Mouse (Mus musculus) liver, adult 2 months (tissue): Measurements from ENCODE around the gene Fnip2. TPM values are rescaled to one million over a fixed set of nuclear protein-coding genes. Genes with fewer than 3 reads are reported as not detected.
A peak's percentile ranks its signal among the peaks of the same experiment; 100 is the strongest.

Experiments
- DNase-seq: peaks from one replicate; pipeline ENCODE4 v3.0.0-alpha.2; 2011; ENCODE audit warnings: low read depth, low spot score; ENCODE audit errors: extremely low read depth
- H3K27ac ChIP-seq: fragments of 200-500 bp; replicated peaks from 2 replicates; pipeline ENCODE4 v1.5.1; 2012; ENCODE audit warnings: low read depth, mild to moderate bottlenecking, control low read depth, inconsistent platforms, low read length; ENCODE audit not compliant: insufficient read depth
- H3K27me3 ChIP-seq: fragments of 200-500 bp; 2 replicates; pipeline ENCODE4 v1.6.1; 2012; ENCODE audit warnings: mild to moderate bottlenecking, moderate library complexity, low read length, inconsistent platforms; ENCODE audit not compliant: control insufficient read depth, insufficient read depth
- H3K36me3 ChIP-seq: fragments of 200-500 bp; 2 replicates; pipeline ENCODE4 v1.6.1; 2012; ENCODE audit warnings: low read length, inconsistent platforms; ENCODE audit not compliant: control insufficient read depth, insufficient read depth
- H3K4me1 ChIP-seq: fragments of 200-500 bp; 2 replicates; pipeline ENCODE4 v1.6.1; 2011; ENCODE audit warnings: low read length; ENCODE audit not compliant: control insufficient read depth, insufficient read depth
- H3K4me3 ChIP-seq: fragments of 200-500 bp; 2 replicates; pipeline ENCODE4 v1.5.1; 2011; ENCODE audit warnings: low read depth, mild to moderate bottlenecking, control low read depth, low read length, moderate library complexity; ENCODE audit not compliant: insufficient read depth
- H3K79me2 ChIP-seq: fragments of 200-500 bp; 2 replicates; pipeline ENCODE4 v1.6.1; 2012; ENCODE audit warnings: inconsistent platforms, mild to moderate bottlenecking, low read length, moderate library complexity; ENCODE audit not compliant: control insufficient read depth, insufficient read depth
- H3K9ac ChIP-seq: fragments of 200-500 bp; 2 replicates; pipeline ENCODE4 v1.6.1; 2012; ENCODE audit warnings: low read depth, mild to moderate bottlenecking, control low read depth, inconsistent platforms, low read length
- CTCF ChIP-seq: fragments of 200-500 bp; IDR thresholded peaks from 2 replicates; pipeline ENCODE4 v1.5.1; 2011; ENCODE audit warnings: low read depth, low read length, control low read depth
- POLR2A ChIP-seq: fragments of 200-500 bp; IDR thresholded peaks from 2 replicates; pipeline ENCODE4 v1.6.1; 2011; ENCODE audit warnings: low read length, control low read depth; ENCODE audit not compliant: insufficient read depth; ENCODE audit errors: extremely low read depth
- WGBS: fragments of 180-500 bp; shearing (Covaris S2); methylation state at CpG from one replicate; pipeline ENCODE4 v1.1.7; 2018; 5-methylcytosine and 5-hydroxymethylcytosine counted together
- polyA plus RNA-seq: library from polyadenylated mRNA; depleted of rRNA; stranded (reverse); fragments of >200 nt; gene quantifications from 2 replicates; pipeline ENCODE4 v1.2.3, GENCODE M21; 2012; rRNA removed
- total RNA-seq: library from RNA; depleted of rRNA; stranded (reverse); fragments of >200 nt; gene quantifications from 2 replicates; pipeline ENCODE4 v1.2.3, GENCODE M21; 2014; rRNA removed

Gene Fnip2
- total RNA-seq (43.3 and 46.7 TPM in 2 replicates), polyA plus RNA-seq (4.9 and 6.3 TPM in 2 replicates)

- whole genome bisulfite sequencing = under 1% methylated on average over 52 of the region's 55 CpGs
- H3K27me3 ChIP-seq = no peaks in the 10 kb centered on the region
- TF ChIP-seq CTCF (no peak), POLR2A (peak; percentile 84)
- H3K27ac ChIP-seq = peak within 1 kb of the TSS; percentile 85
- H3K9ac ChIP-seq = peak within 1 kb of the TSS; percentile 89
- H3K36me3 ChIP-seq = no peaks in the 10 kb centered on the region
- peak; percentile 93 for DNase-seq
- H3K4me1 ChIP-seq = peaks cover 14% of the 10 kb centered on the region
- peaks cover 20% of the 10 kb centered on the region for H3K79me2 ChIP-seq
- peak within 1 kb of the TSS; percentile 76 for H3K4me3 ChIP-seq
Measured at GRCm38 (mm10) chr3:79567703-79568362, at the start of gene Fnip2. Gene Fnip2 (minus strand): TSS chr3:79567796.

- Histone ChIP-seq H3K36me3 (peaks cover 65% of the 10 kb centered on the region), H3K4me3 (no peak overlapping the region), H3K9ac (no peak overlapping the region), H3K4me1 (no peaks in the 10 kb centered on the region), H3K27ac (no peak overlapping the region), H3K79me2 (no peaks in the 10 kb centered on the region), H3K27me3 (no peaks in the 10 kb centered on the region)
- no peak for TF ChIP-seq POLR2A
- no peak for TF ChIP-seq CTCF
- WGBS = 75% methylated on average over 2 of the region's 2 CpGs
- DNase-seq = no peak
Measured at GRCm38 (mm10) chr3:79609886-79610285, 42.3 kb upstream of the Fnip2 start.

GRCm38 (mm10) chr3:79595468-79595867 lies 27.9 kb upstream of the Fnip2 start:
- Histone ChIP-seq H3K27ac (no peak overlapping the region), H3K27me3 (no peaks in the 10 kb centered on the region), H3K4me3 (no peak overlapping the region), H3K4me1 (peaks cover 3% of the 10 kb centered on the region; the same call in 1 of the 2 replicates), H3K36me3 (peaks cover 47% of the 10 kb centered on the region), H3K79me2 (peaks cover 10% of the 10 kb centered on the region), H3K9ac (no peak overlapping the region)
- no peak for DNase-seq
- WGBS = 96% methylated on average over 7 of the region's 7 CpGs
- TF ChIP-seq POLR2A = no peak
- no peak for TF ChIP-seq CTCF

GRCm38 (mm10) chr3:79591793-79592471 lies 24.3 kb upstream of the Fnip2 start:
- TF ChIP-seq POLR2A = no peak
- TF ChIP-seq CTCF = no peak
- 1% methylated on average over 15 of the region's 15 CpGs for WGBS

GRCm38 (mm10) chr3:79590863-79591792 lies 23.5 kb upstream of the Fnip2 start, which contains the start of gene Ppid:
Gene Ppid (plus strand): TSS chr3:79591342.
- DNase-seq = peak; percentile 79
- H3K4me3 ChIP-seq = peak within 1 kb of the TSS; percentile 95
- 3% methylated on average over 63 of the region's 63 CpGs for WGBS
- peaks cover 19% of the 10 kb centered on the region for H3K36me3 ChIP-seq
- H3K27ac ChIP-seq = peak within 1 kb of the TSS; percentile 75
- peak within 1 kb of the TSS; percentile 92 for H3K9ac ChIP-seq
- no peaks in the 10 kb centered on the region for H3K27me3 ChIP-seq
- TF ChIP-seq POLR2A (peak; percentile 68), CTCF (no peak)
- H3K79me2 ChIP-seq = peaks cover 10% of the 10 kb centered on the region
- peaks cover 9% of the 10 kb centered on the region; the same call in 1 of the 2 replicates for H3K4me1 ChIP-seq

More at GRCm38 (mm10) chr3:79591793-79592471, 24.3 kb upstream of the Fnip2 start:
- H3K79me2 ChIP-seq = peaks cover 10% of the 10 kb centered on the region
- peak overlapping the region; percentile 67 for H3K27ac ChIP-seq
- peaks cover 25% of the 10 kb centered on the region for H3K36me3 ChIP-seq
- peaks cover 8% of the 10 kb centered on the region; the same call in 1 of the 2 replicates for H3K4me1 ChIP-seq
- no peaks in the 10 kb centered on the region for H3K27me3 ChIP-seq
- H3K4me3 ChIP-seq = peak overlapping the region; percentile 95
- peak overlapping the region; percentile 92 for H3K9ac ChIP-seq
- DNase-seq = no peak
